Mouse (Mus musculus) heart, embryonic 16.5 days (tissue): Measurements from ENCODE around the gene Tspan1. TPM values are rescaled to one million over a fixed set of nuclear protein-coding genes. Genes with fewer than 3 reads are reported as not detected.

ENCODE experiments used
- ATAC-seq: fragments of 200-750 bp; cut with Nextera tagmentation; replicated peaks from 2 replicates; pipeline ENCODE4 v1.8.0; 2017; ENCODE audit warnings: moderate number of reproducible peaks; ENCODE audit not compliant: insufficient read depth, low FRiP score; ENCODE audit errors: extremely low read depth
- H3K27ac ChIP-seq: fragments of 300-500 bp; sonication (generic); 2 replicates; pipeline ENCODE4 v1.5.1; 2014; ENCODE audit warnings: mild to moderate bottlenecking, low read length, control low read depth, moderate library complexity
- H3K27me3 ChIP-seq: fragments of 300-500 bp; sonication (generic); 2 replicates; pipeline ENCODE4 v1.6.1; 2014; ENCODE audit warnings: low read length, mixed read lengths; ENCODE audit not compliant: control insufficient read depth, insufficient read depth
- H3K36me3 ChIP-seq: fragments of 300-500 bp; sonication (generic); 2 replicates; pipeline ENCODE4 v1.6.1; 2014; ENCODE audit not compliant: control insufficient read depth, insufficient read depth
- H3K4me1 ChIP-seq: fragments of 300-500 bp; sonication (generic); 2 replicates; pipeline ENCODE4 v1.6.1; 2014; ENCODE audit warnings: low read length, mixed read lengths; ENCODE audit not compliant: control insufficient read depth, insufficient read depth
- H3K4me2 ChIP-seq: fragments of 300-500 bp; sonication (generic); 2 replicates; pipeline ENCODE4 v1.6.1; 2014; ENCODE audit warnings: low read depth, mild to moderate bottlenecking, control low read depth, low read length
- H3K4me3 ChIP-seq: fragments of 300-500 bp; sonication (generic); 2 replicates; pipeline ENCODE4 v1.5.1; 2014; ENCODE audit warnings: mild to moderate bottlenecking, control low read depth, low read length
- H3K9ac ChIP-seq: fragments of 300-500 bp; sonication (generic); 2 replicates; pipeline ENCODE4 v1.6.1; 2014; ENCODE audit warnings: low read length, control low read depth
- H3K9me3 ChIP-seq: fragments of 300-500 bp; sonication (generic); replicated peaks from 2 replicates; pipeline ENCODE4 v1.6.1; 2016; ENCODE audit warnings: low read length; ENCODE audit not compliant: control insufficient read depth
- WGBS: fragments of 180-500 bp; shearing (Covaris S2); extraction: QIAGEN DNeasy Blood & Tissue Kit; methylation state at CpG from one replicate; pipeline ENCODE4 v1.1.7; 2014; 5-methylcytosine and 5-hydroxymethylcytosine counted together
- polyA plus RNA-seq: library from polyadenylated mRNA; unstranded; fragments of >200 nt; fragmentation: Nextera tagmentation; extraction: Ambion mirVana; gene quantifications from 2 replicates; pipeline ENCODE4 v1.2.1, GENCODE M21; 2015

Tspan1 gene
- polyA plus RNA-seq, 1 experiment from 2014 or later, result 1.9 TPM

GRCm38 (mm10) chr4:116142269-116142668 lies 25.1 kb downstream of the Tspan1 start:
- no peaks in the 10 kb centered on the region for H3K36me3 ChIP-seq
- no peak overlapping the region for H3K4me3 ChIP-seq
- H3K4me2 ChIP-seq, result no peak overlapping the region
- no peak overlapping the region for H3K27ac ChIP-seq
- 0 out of 2 replicates have a peak, but pooled peaks cover 2% of the 10 kb centered on the region for H3K9me3 ChIP-seq
- ATAC-seq, result no peak
- 88% methylated on average over 7 of the region's 7 CpGs for WGBS
- peaks cover 7% of the 10 kb centered on the region for H3K4me1 ChIP-seq
- H3K9ac ChIP-seq, result no peak overlapping the region
- H3K27me3 ChIP-seq, result no peaks in the 10 kb centered on the region

- Histone ChIP-seq H3K4me3 (no peak overlapping the region), H3K27ac (no peak overlapping the region), H3K36me3 (no peaks in the 10 kb centered on the region), H3K9ac (no peak overlapping the region), H3K9me3 (no peaks in the 10 kb centered on the region), H3K4me1 (peaks cover 7% of the 10 kb centered on the region), H3K27me3 (no peaks in the 10 kb centered on the region), H3K4me2 (no peak overlapping the region)
- no peak for ATAC-seq
- 91% methylated on average over 1 of the region's 1 CpGs for WGBS
Observed at GRCm38 (mm10) chr4:116141736-116142135, 25.7 kb downstream of the Tspan1 start.

- Histone ChIP-seq H3K4me1 (peaks cover 7% of the 10 kb centered on the region), H3K4me3 (no peak overlapping the region), H3K27me3 (no peaks in the 10 kb centered on the region), H3K4me2 (no peak overlapping the region), H3K9ac (no peak overlapping the region), H3K27ac (no peak overlapping the region), H3K36me3 (no peaks in the 10 kb centered on the region), H3K9me3 (no peaks in the 10 kb centered on the region)
- 58% methylated on average over 7 of the region's 7 CpGs for WGBS
- ATAC-seq, result no peak
Observed at GRCm38 (mm10) chr4:116140801-116141574, 26.4 kb downstream of the Tspan1 start.

GRCm38 (mm10) chr4:116137421-116137996 lies 29.9 kb downstream of the Tspan1 start:
- H3K4me3 ChIP-seq, result no peak overlapping the region
- ATAC-seq, result no peak
- no peak overlapping the region for H3K9ac ChIP-seq
- no peak overlapping the region for H3K4me2 ChIP-seq
- H3K4me1 ChIP-seq, result 0 out of 2 replicates have a peak, but pooled peaks cover 2% of the 10 kb centered on the region
- H3K9me3 ChIP-seq, result no peaks in the 10 kb centered on the region
- no peaks in the 10 kb centered on the region for H3K36me3 ChIP-seq
- 38% methylated on average over 13 of the region's 13 CpGs for WGBS
- no peaks in the 10 kb centered on the region for H3K27me3 ChIP-seq
- H3K27ac ChIP-seq, result no peak overlapping the region

- H3K36me3 ChIP-seq, result no peaks in the 10 kb centered on the region
- H3K27me3 ChIP-seq, result no peaks in the 10 kb centered on the region
- H3K4me1 ChIP-seq, result no peaks in the 10 kb centered on the region
- no peak overlapping the region for H3K27ac ChIP-seq
- no peaks in the 10 kb centered on the region for H3K9me3 ChIP-seq
- H3K4me3 ChIP-seq, result no peak overlapping the region
- H3K4me2 ChIP-seq, result no peak overlapping the region
- no peak for ATAC-seq
- H3K9ac ChIP-seq, result no peak overlapping the region
- 27% methylated on average over 2 of the region's 2 CpGs for WGBS
Observed at GRCm38 (mm10) chr4:116134990-116135389, 32.4 kb downstream of the Tspan1 start.

GRCm38 (mm10) chr4:116133126-116133525 lies 34.3 kb downstream of the Tspan1 start:
- Histone ChIP-seq H3K4me1 (no peaks in the 10 kb centered on the region), H3K36me3 (no peaks in the 10 kb centered on the region), H3K9me3 (no peaks in the 10 kb centered on the region), H3K27ac (no peak overlapping the region), H3K4me2 (no peak overlapping the region), H3K27me3 (no peaks in the 10 kb centered on the region), H3K4me3 (no peak overlapping the region), H3K9ac (no peak overlapping the region)
- no peak for ATAC-seq
- WGBS, result 84% methylated on average over 4 of the region's 4 CpGs

GRCm38 (mm10) chr4:116127956-116128355 lies 39.4 kb downstream of the Tspan1 start:
- Histone ChIP-seq H3K27ac (no peak overlapping the region), H3K27me3 (no peaks in the 10 kb centered on the region), H3K4me3 (no peak overlapping the region), H3K9me3 (no peaks in the 10 kb centered on the region), H3K9ac (no peak overlapping the region), H3K36me3 (no peaks in the 10 kb centered on the region), H3K4me1 (peaks cover 9% of the 10 kb centered on the region), H3K4me2 (no peak overlapping the region)
- no peak for ATAC-seq
- 78% methylated on average over 6 of the region's 6 CpGs for WGBS

- Histone ChIP-seq H3K4me2 (no peak overlapping the region), H3K9ac (no peak overlapping the region), H3K4me3 (no peak overlapping the region), H3K36me3 (no peaks in the 10 kb centered on the region), H3K27ac (no peak overlapping the region), H3K4me1 (peaks cover 15% of the 10 kb centered on the region), H3K27me3 (no peaks in the 10 kb centered on the region), H3K9me3 (no peaks in the 10 kb centered on the region)
- 92% methylated on average over 4 of the region's 4 CpGs for WGBS
- no peak for ATAC-seq
Observed at GRCm38 (mm10) chr4:116125803-116126386, 41.5 kb downstream of the Tspan1 start.
